Comparison of ENCODE assay signal across 10 mouse cellular contexts in the genomic region with DNA sequence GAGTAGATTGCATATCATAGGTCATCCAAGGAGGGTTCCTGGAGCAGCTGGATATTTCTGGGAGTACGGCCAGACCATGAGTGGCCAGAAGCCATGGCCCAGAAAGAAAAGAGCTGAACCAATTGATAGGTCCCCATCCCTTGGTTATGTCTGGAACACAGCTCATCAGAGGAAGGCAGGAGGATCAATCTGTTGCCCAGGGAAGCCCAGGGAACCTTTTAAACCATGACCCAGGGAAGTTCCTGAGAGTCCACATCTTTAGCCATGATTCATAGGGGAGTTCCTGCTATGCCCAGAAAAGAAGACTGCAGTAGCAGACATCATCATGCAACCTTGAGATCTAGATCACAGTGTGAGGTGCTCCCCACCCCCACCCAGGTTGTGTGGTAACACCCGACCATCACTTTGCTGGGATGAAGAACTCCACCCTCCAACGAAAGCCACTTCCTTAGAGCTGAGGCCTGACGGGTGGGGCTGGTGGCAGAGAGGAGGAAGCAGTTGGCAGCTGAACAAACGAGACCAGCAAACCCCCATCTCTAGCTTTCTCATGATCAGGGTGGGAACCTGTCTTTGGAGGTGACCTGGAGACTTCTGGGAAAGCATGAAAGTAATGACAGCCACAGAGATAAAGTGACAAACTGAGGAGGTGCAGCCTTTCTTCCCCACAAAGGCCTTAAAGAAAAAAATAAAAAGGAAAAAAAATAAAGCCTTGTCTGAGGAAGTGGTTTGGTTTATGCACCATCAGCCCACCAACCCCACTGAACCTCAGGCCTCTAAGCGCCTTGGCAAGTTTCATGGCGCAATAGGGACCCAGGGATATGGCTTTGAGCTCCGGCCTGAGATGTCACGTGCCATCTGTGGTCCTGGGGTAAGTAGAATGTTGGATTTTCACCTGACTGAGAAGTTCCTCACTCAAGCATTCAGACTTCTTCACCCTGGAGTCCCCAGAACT. TPM values are rescaled to one million over a fixed set of nuclear protein-coding genes. Genes with fewer than 3 reads are reported as not detected.
A peak's percentile ranks its signal among the peaks of the same experiment; 100 is the strongest.
DNase-seq lines count a peak whose midpoint lies in the region; ATAC-seq lines count a peak whose summit lies in the region.
"Had no signal": no experiment of that assay in that cellular context is flagged by ENCODE, and none has a peak within 500 bp of the region (broad histone marks: within the 10 kb centered on the region; RNA-seq: fewer than 3 reads in every experiment).

No protein-coding gene starts in this region.

- no peak overlapping the region for H3K4me2 ChIP-seq in hindbrain, embryonic 14.5 days (replicated peaks)

- DNase-seq in gastrocnemius, postnatal 25 days, result peak; percentile 12
- DNase-seq in gastrocnemius, postnatal 36 days, result no peak
- DNase-seq in lung, postnatal 4 days, result peak; percentile 64 to 71
- DNase-seq in thymus, adult 18-20 months, result peak; percentile 83 to 91
- DNase-seq in hindbrain, embryonic 14.5 days (ENCODE audit: low spot score), result no peak
- DNase-seq in layer of hippocampus, adult 8-10 months (ENCODE audit: low spot score in 2 of 2), result no peak
- DNase-seq: cerebellum, adult 11 months had no signal

- H3K9me3 ChIP-seq in hindbrain, embryonic 14.5 days (ENCODE audit: control insufficient read depth, low read length), result no peaks in the 10 kb centered on the region

- no peak overlapping the region for H3K27ac ChIP-seq in hindbrain, embryonic 14.5 days

- WGBS in hindbrain, embryonic 14.5 days, result 87% methylated on average over 9 of the region's 9 CpGs

- intact Hi-C loops in gastrocnemius, postnatal 36 days (cut with DNase I), result no loop called here

- ATAC-seq in common myeloid progenitor, adult 5-6 weeks (replicated peaks; ENCODE audit: low read depth, poor library complexity, severe bottlenecking), result peak; percentile 75
- no peak for ATAC-seq in megakaryocyte-erythroid progenitor cell, adult 5-6 weeks (replicated peaks; ENCODE audit: low FRiP score, low TSS enrichment, poor library complexity, severe bottlenecking)
- ATAC-seq in hindbrain, embryonic 14.5 days (ENCODE audit: low FRiP score), result no peak
- ATAC-seq: midbrain, embryonic 16.5 days had no signal

- no peaks in the 10 kb centered on the region for H3K4me1 ChIP-seq in hindbrain, embryonic 14.5 days (replicated peaks; ENCODE audit: control insufficient read depth, insufficient read depth, low read length)

- no peaks in the 10 kb centered on the region for H3K36me3 ChIP-seq in hindbrain, embryonic 14.5 days (replicated peaks; ENCODE audit: control insufficient read depth, insufficient read depth)

- H3K4me3 ChIP-seq in hindbrain, embryonic 14.5 days (replicated peaks; ENCODE audit: low read length), result no peak overlapping the region

- H3K9ac ChIP-seq in hindbrain, embryonic 14.5 days, result no peak overlapping the region

- H3K27me3 ChIP-seq in hindbrain, embryonic 14.5 days (ENCODE audit: control insufficient read depth, insufficient read depth, low read length), result no peaks in the 10 kb centered on the region

RNA-seq across cellular contexts. Expression of a gene that starts 47.2 kb away (rescaled TPM):
- under 1 TPM; 0.72 to 0.97 TPM for total RNA-seq in gastrocnemius, postnatal 25 days (2021)
- 1 to 10 TPM in 1 of 2 experiments, under 1 TPM in 1; 0.96 to 1.2 TPM for total RNA-seq in gastrocnemius, postnatal 36 days (2021)
- total RNA-seq in common myeloid progenitor, adult 5-6 weeks (2017), result 11.2 and 15.3 TPM in 2 replicates
- total RNA-seq in megakaryocyte-erythroid progenitor cell, adult 5-6 weeks (2014; fragmentation: Nextera tagmentation), result 0.87 and 1.6 TPM in 2 replicates
- total RNA-seq in megakaryocyte-erythroid progenitor cell, adult 5-6 weeks (2017), result 3.2 and 5.9 TPM in 2 replicates
- polyA plus RNA-seq in hindbrain, embryonic 14.5 days (2014; fragmentation: Nextera tagmentation; extraction: Ambion mirVana), result 23.0 and 26.2 TPM in 2 replicates
- 10 to 100 TPM; 31.3 to 41.3 (median 34.3) TPM for total RNA-seq in layer of hippocampus, adult 8-10 months (2022)

Comparison
In these comparisons a context has a peak if more than half of its experiments do, and no peak if none do; other contexts are left out.
1. DNase-seq: peak in gastrocnemius, postnatal 25 days (single experiment), lung, postnatal 4 days (2 of 2) and thymus, adult 18-20 months (2 of 2); none in gastrocnemius, postnatal 36 days (0 of 2), hindbrain, embryonic 14.5 days (single experiment) and layer of hippocampus, adult 8-10 months (0 of 2).